Mouse (Mus musculus): ENCODE measurements around the gene Cacnb3.

Cacnb3 gene

DNA sequence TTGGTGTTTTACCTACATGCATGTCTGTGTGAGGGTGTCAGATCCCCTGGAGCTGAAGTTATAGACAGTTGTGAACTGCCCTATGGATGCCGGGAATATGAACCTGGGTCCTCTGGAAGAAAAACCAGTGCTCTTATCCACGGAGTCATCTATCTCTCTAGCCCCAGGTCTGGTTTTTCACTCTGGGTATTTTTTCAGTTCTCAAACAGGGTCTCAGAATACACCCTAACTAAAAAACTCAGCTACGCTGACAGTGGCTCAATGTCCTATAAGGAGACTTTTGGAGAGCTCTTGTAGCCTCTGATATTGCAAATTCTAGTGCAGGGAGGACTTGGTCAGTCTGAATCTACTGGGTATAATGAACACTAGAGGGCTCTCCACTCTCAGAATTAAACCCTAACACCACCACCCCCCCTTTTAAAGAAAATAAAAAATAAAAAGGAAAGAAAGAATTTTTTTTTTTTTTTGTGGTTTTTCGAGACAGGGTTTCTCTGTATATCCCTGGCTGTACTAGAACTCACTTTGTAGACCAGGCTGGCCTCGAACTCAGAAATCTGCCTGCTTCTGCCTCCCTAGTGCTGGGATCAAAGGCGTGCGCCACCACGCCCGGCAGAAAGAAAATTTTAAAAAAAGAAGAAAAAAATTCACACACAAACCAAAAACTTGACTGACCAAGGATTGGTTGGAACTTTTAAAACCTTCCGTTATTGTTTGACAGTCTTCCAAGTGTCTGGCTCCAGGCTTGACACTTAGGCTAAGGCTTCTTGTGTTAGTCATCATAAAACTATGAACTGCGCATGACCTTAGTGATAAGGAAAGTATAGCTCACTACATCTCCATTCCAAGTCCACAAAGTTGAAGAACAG lies 33.6 kb downstream of the Cacnb3 start:
- H3K36me3 ChIP-seq (ENCODE audit: insufficient read depth, low read length): peaks cover 22% of the 10 kb centered on the region
- peak; percentile 19 for TF ChIP-seq CTCF (conservative IDR thresholded peaks at IDR 0.05; ENCODE audit: low read length)
- TF ChIP-seq POU5F1 (IDR thresholded peaks at IDR 0.05; ENCODE audit: borderline replicate concordance, low read length): no peak
- peaks cover 24% of the 10 kb centered on the region for H3K4me1 ChIP-seq (replicated peaks; ENCODE audit: low read depth, low read length)
- no peaks in the 10 kb centered on the region for H3K27me3 ChIP-seq (ENCODE audit: insufficient read depth, low read length)
- H3K9me3 ChIP-seq (ENCODE audit: low read length): no peaks in the 10 kb centered on the region
- no peak overlapping the region for H3K4me3 ChIP-seq (replicated peaks; ENCODE audit: low read length)

DNA sequence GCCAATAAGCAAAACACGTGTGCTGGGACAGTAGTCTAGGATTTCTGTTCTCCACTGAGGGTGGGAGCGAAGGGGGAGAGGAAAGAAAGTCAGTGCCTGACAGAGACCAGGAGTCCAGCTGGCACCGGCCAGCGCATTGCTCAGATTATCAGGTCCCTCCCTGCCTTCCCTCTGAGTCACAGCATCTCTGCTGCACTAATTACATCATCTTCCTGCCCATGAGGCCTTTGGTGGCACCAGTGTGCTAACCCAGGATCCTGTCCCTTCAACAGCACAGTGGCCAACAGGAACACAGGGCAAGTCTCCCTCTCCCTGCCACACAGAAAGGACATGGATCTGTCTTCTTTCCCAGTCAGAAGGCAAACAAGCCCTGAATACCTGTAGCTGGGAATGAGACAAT lies 42.0 kb downstream of the Cacnb3 start:
- peaks cover 29% of the 10 kb centered on the region for H3K27me3 ChIP-seq (ENCODE audit: insufficient read depth, low read length)
- H3K4me1 ChIP-seq (replicated peaks; ENCODE audit: low read depth, low read length): peaks cover 55% of the 10 kb centered on the region
- no peak overlapping the region for H3K4me3 ChIP-seq (replicated peaks; ENCODE audit: low read length)
- peaks cover 25% of the 10 kb centered on the region for H3K36me3 ChIP-seq (ENCODE audit: insufficient read depth, low read length)
- H3K9me3 ChIP-seq (ENCODE audit: low read length): peaks cover 23% of the 10 kb centered on the region
- TF ChIP-seq POU5F1 (IDR thresholded peaks at IDR 0.05; ENCODE audit: borderline replicate concordance, low read length): no peak
- TF ChIP-seq CTCF (conservative IDR thresholded peaks at IDR 0.05; ENCODE audit: low read length): no peak
- TF ChIP-seq NANOG (IDR thresholded peaks at IDR 0.05; ENCODE audit: borderline replicate concordance, low read length): no peak

DNA sequence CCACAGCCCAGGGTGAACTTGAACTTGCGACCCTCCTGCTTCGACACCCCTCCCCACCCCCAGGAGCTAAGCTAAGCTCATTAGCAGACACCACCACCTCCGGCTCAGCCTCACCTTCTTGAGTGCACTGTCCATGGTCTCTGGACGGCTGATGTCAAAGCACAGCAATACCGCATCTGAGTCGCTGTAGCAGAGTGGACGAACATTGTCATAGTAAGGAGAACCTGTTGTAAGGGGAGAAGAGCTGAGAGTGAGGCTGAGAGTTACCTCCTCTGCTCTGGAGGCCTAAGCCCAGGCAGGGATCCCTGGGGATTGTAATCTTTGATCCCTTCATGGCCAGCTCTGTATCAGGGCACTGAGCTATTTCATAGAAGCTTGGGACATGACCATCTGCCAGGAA lies 43.1 kb downstream of the Cacnb3 start:
- H3K36me3 ChIP-seq (ENCODE audit: insufficient read depth, low read length): peaks cover 25% of the 10 kb centered on the region
- H3K9me3 ChIP-seq (ENCODE audit: low read length): peaks cover 23% of the 10 kb centered on the region
- peaks cover 37% of the 10 kb centered on the region for H3K27me3 ChIP-seq (ENCODE audit: insufficient read depth, low read length)
- H3K4me3 ChIP-seq (replicated peaks; ENCODE audit: low read length): no peak overlapping the region
- H3K4me1 ChIP-seq (replicated peaks; ENCODE audit: low read depth, low read length): peaks cover 59% of the 10 kb centered on the region
- TF ChIP-seq CTCF (conservative IDR thresholded peaks at IDR 0.05; ENCODE audit: low read length) (no peak), POU5F1 (IDR thresholded peaks at IDR 0.05; ENCODE audit: borderline replicate concordance, low read length) (no peak), NANOG (IDR thresholded peaks at IDR 0.05; ENCODE audit: borderline replicate concordance, low read length) (no peak)

DNA sequence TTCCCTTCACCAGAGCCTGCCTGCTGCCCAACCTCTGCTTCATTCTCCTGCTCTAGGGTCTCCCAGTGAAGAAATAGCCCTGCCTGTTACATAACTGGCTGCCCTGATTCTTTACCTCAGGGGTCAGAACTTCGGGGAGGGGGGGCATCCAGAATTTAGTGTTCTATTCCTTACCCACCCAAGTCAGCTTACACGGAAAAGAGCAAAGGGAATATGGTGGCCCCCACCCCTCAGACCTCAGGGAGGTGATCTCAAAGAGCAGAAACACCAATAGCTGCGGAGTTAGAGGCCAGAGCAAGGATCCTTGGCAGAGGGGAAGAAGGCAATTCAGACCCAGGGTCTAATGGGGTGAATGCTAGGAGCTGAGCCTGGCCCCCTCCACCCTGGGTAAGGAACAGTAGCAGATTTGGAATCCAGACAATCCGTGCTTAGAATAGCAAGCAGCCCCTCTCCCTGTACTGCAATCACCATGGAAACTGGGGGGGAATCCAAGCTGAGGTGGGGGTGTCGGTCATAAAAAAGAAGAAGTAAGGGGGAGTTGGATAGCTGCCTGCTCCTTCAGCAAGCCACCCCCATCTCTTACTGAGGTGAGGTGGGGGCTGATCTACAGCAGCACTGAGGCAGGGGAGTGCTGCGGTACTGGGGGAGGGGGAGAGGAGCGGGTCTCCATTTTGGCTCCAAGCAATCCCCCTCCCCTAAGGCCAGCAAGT lies 43.8 kb downstream of the Cacnb3 start:
- Histone ChIP-seq H3K9me3 (ENCODE audit: low read length) (peaks cover 23% of the 10 kb centered on the region), H3K36me3 (ENCODE audit: insufficient read depth, low read length) (peaks cover 22% of the 10 kb centered on the region), H3K27me3 (ENCODE audit: insufficient read depth, low read length) (peaks cover 44% of the 10 kb centered on the region), H3K4me3 (replicated peaks; ENCODE audit: low read length) (peak overlapping the region; percentile 79), H3K4me1 (replicated peaks; ENCODE audit: low read depth, low read length) (peaks cover 56% of the 10 kb centered on the region)
- no peak for TF ChIP-seq POU5F1 (IDR thresholded peaks at IDR 0.05; ENCODE audit: borderline replicate concordance, low read length)
- no peak for TF ChIP-seq CTCF (conservative IDR thresholded peaks at IDR 0.05; ENCODE audit: low read length)
- no peak for TF ChIP-seq NANOG (IDR thresholded peaks at IDR 0.05; ENCODE audit: borderline replicate concordance, low read length)

DNA sequence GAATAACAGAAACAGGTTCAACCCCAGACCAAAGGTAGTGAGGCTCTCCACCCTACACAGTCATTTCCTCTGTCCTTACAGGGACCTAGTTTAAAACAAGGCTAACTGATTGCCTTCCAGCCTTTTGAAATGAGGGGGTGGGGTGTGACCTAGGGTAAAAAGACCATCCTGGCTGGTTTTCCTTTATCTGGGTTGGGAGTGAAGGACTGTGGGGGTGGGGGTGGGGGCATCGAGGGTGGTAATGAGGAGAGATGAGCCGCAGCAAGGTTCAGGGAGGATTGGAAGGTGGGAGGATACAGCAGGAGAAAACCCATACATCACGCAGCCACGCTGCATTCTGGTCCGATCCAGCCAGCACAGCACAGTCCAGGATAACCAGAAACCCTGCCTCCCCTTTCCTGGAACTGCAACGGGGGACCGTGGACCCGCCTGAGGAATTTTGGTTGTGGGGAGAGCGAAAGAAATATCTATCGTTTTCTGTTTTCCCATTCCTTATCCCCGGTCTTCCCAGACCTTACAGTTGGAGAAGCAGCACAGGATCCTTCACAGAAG lies 44.4 kb downstream of the Cacnb3 start:
- H3K27me3 ChIP-seq (ENCODE audit: insufficient read depth, low read length): peaks cover 50% of the 10 kb centered on the region
- peaks cover 52% of the 10 kb centered on the region for H3K4me1 ChIP-seq (replicated peaks; ENCODE audit: low read depth, low read length)
- peaks cover 21% of the 10 kb centered on the region for H3K36me3 ChIP-seq (ENCODE audit: insufficient read depth, low read length)
- H3K9me3 ChIP-seq (ENCODE audit: low read length): peaks cover 23% of the 10 kb centered on the region
- TF ChIP-seq NANOG (IDR thresholded peaks at IDR 0.05; ENCODE audit: borderline replicate concordance, low read length) (0 out of 2 replicates have a peak, but pooled peaks have one; percentile 16), CTCF (conservative IDR thresholded peaks at IDR 0.05; ENCODE audit: low read length) (no peak)
- H3K4me3 ChIP-seq (replicated peaks; ENCODE audit: low read length): peak overlapping the region; percentile 79

DNA sequence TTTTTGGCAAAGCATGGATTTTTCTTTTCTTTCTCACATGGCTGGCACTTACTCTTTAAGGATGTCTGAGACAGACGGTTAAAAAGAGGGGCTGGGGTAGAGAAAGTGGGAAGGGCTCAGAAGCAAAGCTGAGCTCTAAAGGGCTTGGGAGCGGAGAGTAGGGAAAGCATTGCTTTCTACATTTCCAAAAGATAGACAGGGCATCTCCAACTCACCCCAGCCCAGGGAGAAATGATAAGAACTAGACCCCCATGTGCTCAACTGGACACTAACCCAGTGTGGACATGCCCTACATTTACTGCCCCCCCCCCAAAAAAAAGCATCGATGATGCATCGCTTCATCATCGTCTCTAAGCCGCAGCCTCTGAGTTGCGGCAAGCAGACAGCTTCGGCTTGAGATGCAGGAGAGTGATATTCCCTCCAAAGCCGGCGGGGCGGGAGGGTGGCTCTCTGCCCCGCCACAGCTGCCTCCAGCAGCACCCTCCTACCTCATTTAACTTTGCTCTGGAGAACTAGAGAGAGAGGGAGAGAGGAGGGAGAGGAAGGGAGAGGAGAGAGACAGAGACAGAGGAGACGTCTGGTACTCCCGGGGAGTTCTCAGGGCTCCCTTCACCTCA lies 45.1 kb downstream of the Cacnb3 start:
- Histone ChIP-seq H3K36me3 (ENCODE audit: insufficient read depth, low read length) (peaks cover 17% of the 10 kb centered on the region), H3K4me1 (replicated peaks; ENCODE audit: low read depth, low read length) (peaks cover 45% of the 10 kb centered on the region), H3K27me3 (ENCODE audit: insufficient read depth, low read length) (peaks cover 50% of the 10 kb centered on the region), H3K9me3 (ENCODE audit: low read length) (peaks cover 23% of the 10 kb centered on the region), H3K4me3 (replicated peaks; ENCODE audit: low read length) (peak overlapping the region; percentile 79)
- TF ChIP-seq NANOG (IDR thresholded peaks at IDR 0.05; ENCODE audit: borderline replicate concordance, low read length): no peak
- TF ChIP-seq POU5F1 (IDR thresholded peaks at IDR 0.05; ENCODE audit: borderline replicate concordance, low read length): no peak
- TF ChIP-seq CTCF (conservative IDR thresholded peaks at IDR 0.05; ENCODE audit: low read length): no peak

DNA sequence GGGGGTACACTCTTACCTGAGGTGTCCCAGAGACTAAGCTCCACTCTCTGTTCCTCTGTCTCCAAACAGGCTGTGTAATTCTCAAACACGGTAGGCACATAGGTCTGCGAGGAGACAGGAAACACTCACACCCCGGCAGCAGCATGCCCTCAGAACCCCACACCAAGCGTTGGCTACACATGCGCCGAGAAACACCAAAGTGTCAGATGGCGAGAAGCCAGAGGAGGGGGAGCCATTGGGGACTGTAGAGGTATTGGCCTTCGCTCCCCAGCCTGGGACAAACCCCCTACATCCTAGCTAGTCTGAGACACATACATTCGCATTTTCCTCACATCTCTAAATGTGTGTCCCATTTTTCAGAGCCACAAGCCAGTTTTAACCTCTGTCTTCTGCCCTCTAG lies 45.8 kb downstream of the Cacnb3 start:
- peak overlapping the region; percentile 79 for H3K4me3 ChIP-seq (replicated peaks; ENCODE audit: low read length)
- peaks cover 50% of the 10 kb centered on the region for H3K27me3 ChIP-seq (ENCODE audit: insufficient read depth, low read length)
- peaks cover 17% of the 10 kb centered on the region for H3K36me3 ChIP-seq (ENCODE audit: insufficient read depth, low read length)
- H3K9me3 ChIP-seq (ENCODE audit: low read length): peaks cover 23% of the 10 kb centered on the region
- H3K4me1 ChIP-seq (replicated peaks; ENCODE audit: low read depth, low read length): peaks cover 44% of the 10 kb centered on the region
- TF ChIP-seq CTCF (conservative IDR thresholded peaks at IDR 0.05; ENCODE audit: low read length): no peak
- no peak for TF ChIP-seq NANOG (IDR thresholded peaks at IDR 0.05; ENCODE audit: borderline replicate concordance, low read length)
- TF ChIP-seq POU5F1 (IDR thresholded peaks at IDR 0.05; ENCODE audit: borderline replicate concordance, low read length): no peak

All from E14TG2a.4 (cell line).